Mouse (Mus musculus): ENCODE data around the gene Robo1. TPM values are rescaled to one million over a fixed set of nuclear protein-coding genes. Genes with fewer than 3 reads are reported as not detected.

Robo1 gene
- total RNA-seq, 2 experiments from 2014 or later, result 50.3 to 55.6 TPM

DNA sequence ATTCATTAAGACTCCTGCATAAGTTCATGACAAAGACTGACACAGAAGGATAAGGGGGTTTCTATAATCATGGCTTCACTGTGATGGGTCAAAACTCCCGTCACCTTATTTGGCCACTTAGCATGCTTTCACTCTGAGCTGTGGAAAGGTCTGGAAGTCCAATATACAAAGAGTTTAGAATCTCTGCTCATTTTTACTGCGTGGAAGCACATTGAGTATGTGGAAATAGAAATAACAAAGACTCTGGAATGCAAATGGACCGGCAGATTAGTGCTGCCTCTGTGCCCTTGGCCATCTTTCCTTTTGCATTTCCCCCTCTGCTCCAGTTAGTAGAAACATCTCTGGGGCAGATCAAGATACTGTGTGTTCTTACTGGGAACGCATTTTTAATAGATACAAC, 697.7 kb downstream of the Robo1 start:
- no peak for TF ChIP-seq CTCF (IDR thresholded peaks at IDR 0.05)
- intact Hi-C loops (cut with DNase I), result no loop called here
- Histone ChIP-seq H3K27ac (no peak overlapping the region), H3K4me3 (no peak overlapping the region)
- no peak for DNase-seq (ENCODE audit: extremely low spot score in 1 of 2, low spot score in 2 of 2)

DNA sequence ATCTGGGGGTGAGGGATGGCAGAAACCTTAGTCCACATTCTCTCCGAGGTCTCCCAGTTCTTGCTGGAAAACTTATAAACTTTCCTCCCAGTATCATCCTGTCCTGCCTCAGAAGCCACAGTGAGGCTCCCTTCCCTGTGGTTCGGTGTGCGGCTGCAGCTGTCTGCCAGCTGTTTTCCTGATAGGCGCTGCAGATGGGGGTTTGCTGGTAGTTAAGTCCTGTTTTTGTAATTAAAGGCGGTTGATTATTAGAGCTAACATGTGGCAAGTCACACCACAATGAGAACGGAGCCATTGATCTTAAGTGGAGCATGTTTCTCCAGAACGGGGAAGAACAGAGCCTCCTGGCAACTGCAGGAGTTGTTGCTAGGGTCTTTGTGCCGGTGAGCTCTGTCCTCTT, 699.3 kb downstream of the Robo1 start:
- intact Hi-C loops (cut with DNase I), result no loop called here
- H3K4me3 ChIP-seq, result no peak overlapping the region
- TF ChIP-seq CTCF (IDR thresholded peaks at IDR 0.05), result no peak
- no peak overlapping the region for H3K27ac ChIP-seq
- DNase-seq (ENCODE audit: extremely low spot score in 1 of 2, low spot score in 2 of 2), result no peak

GRCm38 (mm10) chr16:73011313-73011712, 703.2 kb downstream of the Robo1 start:
- intact Hi-C loops (cut with DNase I), result no loop called here
- H3K4me3 ChIP-seq, result no peak overlapping the region
- TF ChIP-seq CTCF (IDR thresholded peaks at IDR 0.05), result no peak
- H3K27ac ChIP-seq, result no peak overlapping the region
- DNase-seq (ENCODE audit: extremely low spot score in 1 of 2, low spot score in 2 of 2), result no peak

DNA sequence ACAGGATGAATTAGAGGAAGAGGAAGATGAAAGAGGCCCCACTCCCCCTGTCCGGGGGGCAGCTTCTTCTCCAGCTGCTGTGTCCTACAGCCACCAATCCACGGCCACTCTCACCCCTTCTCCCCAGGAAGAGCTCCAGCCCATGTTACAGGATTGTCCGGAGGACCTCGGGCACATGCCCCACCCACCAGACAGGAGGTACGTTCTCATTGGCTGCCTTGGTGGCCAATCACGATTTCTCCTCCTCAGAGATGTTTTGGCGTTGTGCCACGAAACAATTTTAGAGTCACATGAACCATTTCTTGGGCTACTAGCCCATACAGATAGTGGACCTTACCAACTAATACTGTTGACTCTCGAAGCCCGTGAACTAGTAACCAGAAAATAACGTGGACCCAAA, 704.8 kb downstream of the Robo1 start:
- TF ChIP-seq CTCF (IDR thresholded peaks at IDR 0.05), result no peak
- no peak overlapping the region for H3K27ac ChIP-seq
- no peak for DNase-seq (ENCODE audit: extremely low spot score in 1 of 2, low spot score in 2 of 2)
- no peak overlapping the region for H3K4me3 ChIP-seq
- intact Hi-C loops (cut with DNase I), result no loop called here

DNA sequence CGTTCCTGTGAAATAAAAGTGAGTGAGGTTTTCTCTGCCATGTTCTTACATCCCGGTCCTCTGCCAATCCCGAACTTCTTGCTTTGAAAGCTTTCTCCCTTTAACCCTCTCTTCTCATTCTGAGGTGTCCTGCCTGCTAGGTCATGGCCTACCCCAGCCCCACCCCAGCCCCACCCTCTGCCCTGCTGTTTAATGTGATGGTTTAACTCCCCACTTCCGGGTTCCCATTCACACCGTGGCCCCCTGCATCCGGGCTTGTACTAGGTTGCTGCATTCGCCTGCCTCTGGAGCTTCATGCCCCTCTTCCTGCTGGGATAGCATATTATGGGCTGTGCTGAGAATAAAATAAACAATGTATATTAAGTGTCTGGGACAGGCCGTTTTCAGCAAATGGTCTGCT, 706.4 kb downstream of the Robo1 start:
- no peak for TF ChIP-seq CTCF (IDR thresholded peaks at IDR 0.05)
- no peak for DNase-seq (ENCODE audit: extremely low spot score in 1 of 2, low spot score in 2 of 2)
- intact Hi-C loops (cut with DNase I), result no loop called here
- no peak overlapping the region for H3K27ac ChIP-seq
- no peak overlapping the region for H3K4me3 ChIP-seq

DNA sequence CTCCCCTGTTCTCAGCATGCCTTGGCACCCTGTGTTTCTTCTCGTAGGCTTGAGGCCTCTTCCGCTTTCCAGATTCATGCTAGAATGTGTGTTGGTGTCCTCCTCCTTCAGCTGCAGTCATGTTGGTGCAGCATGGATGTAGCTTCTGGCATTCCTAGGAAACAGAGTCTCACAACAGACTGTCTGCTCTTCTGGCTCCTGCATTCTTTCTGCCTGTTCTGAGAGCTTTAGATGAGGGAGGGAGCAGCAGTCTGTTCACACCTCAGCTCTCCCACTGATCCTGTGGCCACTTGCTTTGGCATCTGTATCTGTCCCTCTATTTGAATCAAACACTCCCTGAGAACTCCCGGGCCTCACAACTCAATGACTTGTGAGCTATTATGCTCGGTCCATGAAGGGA, 707.9 kb downstream of the Robo1 start:
- intact Hi-C loops (cut with DNase I), result no loop called here
- Histone ChIP-seq H3K4me3 (no peak overlapping the region), H3K27ac (no peak overlapping the region)
- no peak for DNase-seq (ENCODE audit: extremely low spot score in 1 of 2, low spot score in 2 of 2)
- no peak for TF ChIP-seq CTCF (IDR thresholded peaks at IDR 0.05)

DNA sequence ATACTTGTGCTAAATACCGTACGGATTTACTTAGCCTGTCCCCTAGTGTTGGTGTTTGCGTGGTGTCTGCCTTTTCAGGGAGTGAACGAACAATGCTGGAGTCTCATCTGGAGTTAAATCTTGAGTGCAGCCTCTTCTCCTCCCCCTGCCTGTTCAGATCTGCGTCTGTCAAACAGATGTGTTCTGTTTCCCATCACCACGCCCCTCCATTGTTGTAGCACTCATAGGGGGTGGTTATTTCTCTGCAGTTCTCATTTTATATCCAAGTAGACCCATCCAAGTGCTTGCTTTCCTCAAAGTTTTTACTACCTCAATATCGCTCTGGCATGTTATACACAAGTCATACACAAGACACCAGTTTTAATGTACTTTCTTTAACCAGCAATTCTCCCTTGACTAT, 708.7 kb downstream of the Robo1 start:
- H3K4me3 ChIP-seq, result no peak overlapping the region
- no peak for DNase-seq (ENCODE audit: extremely low spot score in 1 of 2, low spot score in 2 of 2)
- H3K27ac ChIP-seq, result no peak overlapping the region
- intact Hi-C loops (cut with DNase I), result no loop called here
- TF ChIP-seq CTCF (IDR thresholded peaks at IDR 0.05), result no peak

- Histone ChIP-seq H3K27ac (no peak overlapping the region), H3K4me3 (no peak overlapping the region)
- no peak for TF ChIP-seq CTCF (IDR thresholded peaks at IDR 0.05)
- intact Hi-C loops (cut with DNase I), result no loop called here
- DNase-seq (ENCODE audit: extremely low spot score in 1 of 2, low spot score in 2 of 2), result no peak
Measured at GRCm38 (mm10) chr16:73024326-73024725, 716.2 kb downstream of the Robo1 start.

- H3K27ac ChIP-seq, result no peak overlapping the region
- intact Hi-C loops (cut with DNase I), result no loop called here
- H3K4me3 ChIP-seq, result no peak overlapping the region
- no peak for TF ChIP-seq CTCF (IDR thresholded peaks at IDR 0.05)
- DNase-seq (ENCODE audit: extremely low spot score in 1 of 2, low spot score in 2 of 2), result no peak
Measured at GRCm38 (mm10) chr16:73027692-73028091, 719.6 kb downstream of the Robo1 start.

GRCm38 (mm10) chr16:73030999-73031398, 722.9 kb downstream of the Robo1 start:
- Histone ChIP-seq H3K27ac (no peak overlapping the region), H3K4me3 (no peak overlapping the region)
- no peak for TF ChIP-seq CTCF (IDR thresholded peaks at IDR 0.05)
- intact Hi-C loops (cut with DNase I), result no loop called here
- DNase-seq (ENCODE audit: extremely low spot score in 1 of 2, low spot score in 2 of 2), result no peak

DNA sequence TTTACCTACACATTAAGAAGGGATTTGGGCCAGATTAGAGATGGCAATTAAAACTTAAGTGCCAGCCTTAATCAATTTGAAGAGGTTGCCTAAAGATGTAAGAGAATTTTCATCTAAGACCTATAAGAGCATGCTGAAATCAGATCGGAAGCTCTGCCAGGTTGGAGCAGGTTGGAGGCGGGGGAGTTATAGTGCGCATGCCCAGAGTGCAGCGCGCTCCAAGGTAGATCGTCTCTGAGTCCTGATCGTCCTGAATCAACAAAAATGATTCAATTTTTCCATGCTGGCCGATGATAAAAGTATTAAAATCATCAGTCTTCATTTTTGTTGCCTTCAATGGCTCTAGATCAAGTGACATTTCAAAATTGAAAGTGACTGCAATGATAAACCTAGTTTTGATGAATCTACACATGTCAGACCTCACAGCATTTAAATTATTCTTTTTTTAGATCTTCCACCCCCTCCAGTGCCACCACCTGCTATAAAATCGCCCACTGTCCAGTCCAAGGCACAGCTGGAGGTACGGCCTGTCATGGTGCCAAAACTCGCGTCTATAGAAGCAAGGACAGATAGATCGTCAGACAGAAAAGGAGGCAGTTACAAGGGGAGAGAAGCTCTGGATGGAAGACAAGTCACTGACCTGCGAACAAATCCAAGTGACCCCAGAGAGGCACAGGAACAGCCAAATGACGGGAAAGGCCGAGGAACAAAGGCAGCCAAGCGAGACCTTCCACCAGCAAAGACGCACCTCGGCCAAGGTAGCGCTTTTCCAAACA, 727.3 kb downstream of the Robo1 start:
- DNase-seq (ENCODE audit: extremely low spot score in 1 of 2, low spot score in 2 of 2), result no peak
- Histone ChIP-seq H3K27ac (peak overlapping the region; percentile 41), H3K4me3 (no peak overlapping the region)
- intact Hi-C loops (cut with DNase I), result no loop called here
- no peak for TF ChIP-seq CTCF (IDR thresholded peaks at IDR 0.05)

DNA sequence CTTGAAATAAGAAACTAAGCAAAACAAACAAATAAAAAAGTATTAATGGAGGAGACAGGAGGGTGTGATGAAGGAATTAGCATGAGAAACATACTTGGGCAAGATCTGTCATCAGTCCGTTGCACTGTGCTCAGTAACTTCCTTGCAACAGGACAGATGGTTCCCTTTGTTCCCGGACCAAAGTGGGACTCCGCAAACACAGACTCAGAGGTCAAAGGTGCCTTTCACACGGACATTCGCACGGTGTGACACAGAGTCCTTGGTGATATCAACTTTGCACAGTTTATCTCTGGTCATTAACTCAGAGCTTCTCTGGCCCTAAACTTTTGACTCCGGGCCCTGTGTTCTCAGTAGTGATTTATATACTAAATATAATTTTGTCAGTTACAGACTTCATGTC, 730.4 kb downstream of the Robo1 start:
- no peak overlapping the region for H3K27ac ChIP-seq
- H3K4me3 ChIP-seq, result no peak overlapping the region
- no peak for DNase-seq (ENCODE audit: extremely low spot score in 1 of 2, low spot score in 2 of 2)
- TF ChIP-seq CTCF (IDR thresholded peaks at IDR 0.05), result no peak
- intact Hi-C loops (cut with DNase I), result no loop called here

GRCm38 (mm10) chr16:73062461-73062860, 754.4 kb downstream of the Robo1 start:
- DNase-seq (ENCODE audit: extremely low spot score in 1 of 2, low spot score in 2 of 2), result no peak
- H3K4me3 ChIP-seq, result no peak overlapping the region
- no peak overlapping the region for H3K27ac ChIP-seq
- no peak for TF ChIP-seq CTCF (IDR thresholded peaks at IDR 0.05)
- intact Hi-C loops (cut with DNase I), result no loop called here

All from left cerebral cortex, adult 2 months (tissue).